Mouse (Mus musculus): Measurements from ENCODE around the gene 1600014C23Rik.

Gene 1600014C23Rik

DNA sequence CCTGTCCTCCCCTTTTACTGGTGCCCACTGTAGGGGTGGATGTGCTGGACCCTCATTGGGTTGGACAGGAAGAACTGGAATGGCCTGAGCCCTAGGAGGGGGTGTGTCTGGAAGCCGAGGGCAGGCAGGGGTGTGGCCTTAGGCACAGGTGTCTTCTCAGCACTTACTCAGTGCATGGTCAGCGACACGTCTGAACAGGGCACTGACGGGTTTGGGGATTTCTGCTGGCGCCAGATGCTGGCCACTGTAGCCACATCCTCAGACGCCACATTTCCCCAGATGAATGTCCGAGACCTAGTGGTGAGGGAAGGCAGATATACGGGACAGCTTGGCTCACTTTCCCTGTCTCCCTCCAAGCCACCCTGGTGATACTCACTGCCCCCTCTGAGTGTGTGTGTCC, 18.4 kb upstream of the 1600014C23Rik start:
- DNase-seq (ENCODE audit: low spot score), result no peak

DNA sequence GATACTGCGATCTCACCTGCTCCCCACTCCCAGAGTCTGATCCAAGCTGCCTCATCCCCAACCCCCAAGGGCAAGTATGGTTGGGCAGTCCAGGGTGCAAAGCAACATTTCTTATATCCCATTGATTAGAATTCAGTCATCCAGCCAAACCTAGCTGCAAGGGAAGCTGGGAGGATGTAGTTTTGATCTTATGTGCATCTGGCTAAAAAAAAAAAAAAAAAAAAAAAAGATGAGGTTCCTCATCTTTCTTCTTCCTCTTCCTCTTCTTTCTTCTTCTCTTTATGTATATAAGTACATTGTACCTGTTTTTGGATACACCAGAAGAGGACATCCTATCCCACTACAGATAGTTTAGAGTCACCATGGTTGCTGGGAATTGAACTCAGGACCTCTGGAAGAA, 17.7 kb upstream of the 1600014C23Rik start:
- DNase-seq (ENCODE audit: low spot score), result no peak

DNA sequence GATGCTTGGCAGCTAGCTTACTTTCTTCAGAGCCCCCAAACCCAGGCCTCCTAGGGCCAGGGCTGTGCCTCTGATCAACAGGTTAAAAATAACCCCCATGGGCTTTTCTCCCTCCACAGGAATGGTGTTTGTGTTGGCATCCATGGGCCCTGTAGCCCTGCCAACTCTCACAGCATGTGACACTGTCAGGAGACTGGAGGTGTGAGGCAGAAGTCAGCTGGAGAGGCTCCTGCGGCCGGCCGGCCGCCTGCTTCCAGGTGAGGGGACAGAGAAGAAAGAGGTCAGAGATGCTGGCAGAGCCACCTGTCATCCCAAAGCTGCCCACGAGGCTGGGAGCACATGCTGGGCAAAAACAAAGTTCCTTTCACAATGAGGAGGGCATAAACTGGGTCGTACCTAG, 15.5 kb upstream of the 1600014C23Rik start:
- no peak for DNase-seq (ENCODE audit: low spot score)

GRCm38 (mm10) chr17:45747858-45748785, 14.5 kb upstream of the 1600014C23Rik start:
- DNase-seq (ENCODE audit: low spot score), result no peak

- DNase-seq (ENCODE audit: low spot score), result no peak
These were observed 13.6 kb upstream of the 1600014C23Rik start for GRCm38 (mm10) chr17:45747293-45747692.

GRCm38 (mm10) chr17:45746755-45747154, 13.1 kb upstream of the 1600014C23Rik start:
- no peak for DNase-seq (ENCODE audit: low spot score)

DNA sequence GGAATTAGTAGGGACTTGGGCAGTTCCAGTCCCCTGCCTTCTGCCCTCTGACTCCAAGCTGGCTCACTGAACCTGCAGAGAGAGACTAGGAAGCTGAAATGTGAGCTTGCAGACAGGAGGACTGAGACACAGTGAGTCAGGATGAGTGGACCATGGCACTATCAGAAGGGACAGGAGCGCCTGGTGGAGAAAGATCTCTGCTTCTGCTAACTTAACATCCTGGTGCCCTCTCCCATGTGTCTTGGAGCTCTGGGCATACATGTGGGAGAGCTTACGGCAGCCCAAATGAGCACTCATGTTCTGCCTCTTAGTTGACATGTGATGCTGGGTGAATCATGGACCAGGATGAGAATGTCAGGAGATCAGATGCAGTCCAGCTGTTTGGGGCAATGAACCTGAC, 12.0 kb upstream of the 1600014C23Rik start:
- no peak for DNase-seq (ENCODE audit: low spot score)

DNA sequence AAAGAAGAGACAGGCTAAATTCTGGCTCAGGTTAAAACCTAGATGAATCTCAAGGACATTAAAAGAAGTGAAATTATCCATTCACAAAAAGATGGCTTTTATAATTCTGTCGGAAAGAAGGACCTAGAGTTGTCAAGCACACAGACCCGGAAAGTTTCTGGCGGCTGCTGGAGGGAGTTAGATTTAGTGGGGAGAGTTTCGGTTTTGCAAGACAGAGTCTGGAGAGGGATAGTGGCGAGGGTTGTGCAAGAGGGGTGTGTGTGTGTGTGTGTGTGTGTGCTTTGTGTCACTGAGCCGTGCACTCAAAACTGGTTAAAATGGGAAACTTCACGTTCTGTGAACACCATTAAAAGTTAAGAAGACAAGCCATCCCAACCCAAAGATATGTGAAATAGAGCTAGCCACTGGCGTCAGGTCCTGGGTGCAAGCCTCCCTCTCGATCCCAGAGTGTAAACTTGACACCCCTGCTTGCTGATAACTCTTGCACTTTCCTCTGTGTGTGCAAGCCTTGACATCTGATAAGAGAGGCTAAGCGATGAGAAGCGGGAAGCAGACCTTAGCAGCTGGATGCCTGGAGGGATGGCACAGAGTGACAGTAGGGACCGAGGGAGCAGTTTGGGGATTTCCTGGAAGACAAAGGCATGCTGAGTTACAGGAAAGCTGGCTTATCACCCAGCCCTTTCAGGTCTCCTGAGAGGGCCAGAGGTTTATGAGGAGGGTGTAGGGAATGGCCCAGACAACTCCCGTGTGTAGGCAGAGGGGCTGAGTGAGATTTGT, 8.9 kb upstream of the 1600014C23Rik start:
- peak; percentile 66 for DNase-seq (ENCODE audit: low spot score)

GRCm38 (mm10) chr17:45737078-45737601, 3.5 kb upstream of the 1600014C23Rik start:
- no peak for DNase-seq (ENCODE audit: low spot score)

GRCm38 (mm10) chr17:45736311-45737077, 2.9 kb upstream of the 1600014C23Rik start:
- DNase-seq (ENCODE audit: low spot score), result peak; percentile 76

GRCm38 (mm10) chr17:45735382-45736310, 2.0 kb upstream of the 1600014C23Rik start:
- DNase-seq (ENCODE audit: low spot score), result peak; percentile 82

- no peak for DNase-seq (ENCODE audit: low spot score)
These were observed 1.2 kb upstream of the 1600014C23Rik start for GRCm38 (mm10) chr17:45734881-45735280.

DNA sequence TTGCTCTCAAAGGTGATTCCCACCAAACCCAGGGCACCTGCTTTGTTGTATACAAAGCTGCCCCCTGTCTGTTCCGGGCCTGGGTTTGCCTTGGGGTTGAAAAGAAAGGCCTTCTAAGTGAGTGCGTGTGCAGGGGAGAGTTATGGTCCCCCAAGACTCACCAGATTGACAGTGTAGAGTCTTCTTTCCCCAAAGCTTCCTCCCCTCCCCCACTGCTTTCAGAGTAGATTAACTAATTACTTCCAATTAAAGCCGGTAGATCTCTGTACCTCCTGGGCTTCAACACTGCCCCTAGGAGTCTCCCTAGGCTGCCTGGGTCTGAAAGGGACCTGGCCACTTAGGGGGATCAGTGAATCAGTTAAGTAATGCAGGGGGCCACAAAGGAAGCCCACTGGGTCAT, 689 bp upstream of the 1600014C23Rik start:
- no peak for DNase-seq (ENCODE audit: low spot score)

- DNase-seq (ENCODE audit: low spot score), result no peak
These were observed 458 bp downstream of the 1600014C23Rik start for GRCm38 (mm10) chr17:45733038-45733734.

DNA sequence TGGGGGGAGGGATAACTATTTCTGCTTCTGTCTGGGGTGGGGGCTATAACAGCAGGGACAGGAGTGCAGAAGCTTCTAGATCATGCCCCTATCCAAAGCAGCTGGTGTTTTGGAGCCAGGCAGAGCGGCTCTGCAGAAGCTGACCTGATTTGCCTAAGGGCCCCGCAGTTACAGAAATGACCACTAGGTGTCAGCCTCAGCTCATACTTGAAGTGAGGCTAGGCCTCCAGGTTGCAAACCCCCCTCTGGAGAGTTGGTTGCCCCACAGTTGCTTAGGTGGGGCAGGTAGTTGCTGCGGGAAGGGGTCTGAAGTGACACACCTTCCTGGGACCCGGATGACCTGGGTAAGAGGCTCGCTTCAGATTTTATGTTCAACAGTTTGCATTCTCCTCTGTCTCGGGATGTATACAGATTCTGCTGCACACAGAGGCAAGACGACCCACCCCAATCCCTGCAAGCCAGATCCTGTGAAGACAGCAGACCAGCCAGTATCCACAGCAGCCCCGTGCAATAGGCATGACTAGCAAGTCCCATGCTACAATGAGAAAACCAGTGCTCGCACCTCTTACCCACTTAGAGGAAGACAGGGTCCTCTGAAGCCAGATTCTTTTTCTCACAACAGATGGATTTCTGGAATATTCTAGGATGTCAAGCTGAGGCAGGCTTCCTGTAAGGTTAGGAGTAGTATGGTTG, 2.3 kb downstream of the 1600014C23Rik start:
- peak; percentile 76 for DNase-seq (ENCODE audit: low spot score)

DNA sequence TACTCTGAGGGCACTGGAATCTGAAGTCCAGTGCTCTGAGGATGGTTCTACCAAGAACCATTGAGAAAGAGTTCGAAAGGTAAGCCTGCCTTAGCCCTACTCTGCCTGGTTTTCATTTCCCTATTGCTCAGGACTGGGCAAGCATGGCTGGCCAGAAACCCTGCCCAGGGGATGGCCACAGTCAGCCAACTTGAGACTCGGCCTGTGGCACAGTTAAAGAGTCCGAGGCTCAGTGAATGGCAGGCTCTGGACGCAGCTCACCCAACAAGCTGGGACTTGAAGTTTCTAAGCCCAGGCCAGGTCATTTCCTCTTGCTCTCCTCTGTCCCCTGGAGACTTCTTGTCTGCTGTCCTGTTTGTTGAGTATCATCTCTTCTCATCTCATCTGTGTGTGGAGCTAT, 2.9 kb downstream of the 1600014C23Rik start:
- no peak for DNase-seq (ENCODE audit: low spot score)

GRCm38 (mm10) chr17:45729387-45729786, 4.3 kb downstream of the 1600014C23Rik start:
- no peak for DNase-seq (ENCODE audit: low spot score)

DNA sequence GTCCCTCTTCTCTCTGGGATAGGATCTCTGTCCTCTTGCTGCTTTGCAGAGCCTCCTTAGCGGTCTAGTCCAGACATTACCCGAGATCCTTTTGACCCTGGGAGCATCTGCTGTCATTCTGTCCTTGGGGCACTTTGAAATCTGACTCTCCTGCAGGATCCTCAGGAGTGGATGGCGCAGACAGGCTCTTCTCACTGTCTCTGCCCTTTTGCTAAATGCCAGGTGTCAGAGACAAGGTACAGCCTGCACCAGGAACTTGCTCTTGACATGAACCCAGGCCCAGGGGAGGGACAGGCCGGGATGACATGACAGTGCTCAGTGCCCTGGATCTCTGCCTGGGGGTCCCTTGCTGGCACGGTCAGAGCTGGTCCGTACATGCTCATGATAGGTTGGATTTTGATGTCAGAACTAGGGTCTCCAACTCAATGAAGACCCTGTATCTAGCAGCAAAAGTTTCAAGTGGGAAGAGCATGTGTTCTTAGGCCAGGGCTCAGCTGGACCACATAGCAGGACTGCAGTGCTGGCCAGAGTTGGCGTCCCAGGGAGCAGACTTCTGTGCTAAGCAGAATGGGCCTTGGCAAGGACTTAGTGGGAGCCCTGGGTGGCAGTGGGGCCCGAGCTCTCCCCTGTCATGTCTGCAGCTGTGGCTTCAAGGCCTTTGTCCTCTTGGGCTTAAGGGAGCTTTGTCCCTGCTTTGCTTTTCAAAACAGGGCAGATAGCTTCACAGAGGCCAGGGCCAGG, 5.5 kb downstream of the 1600014C23Rik start:
- no peak for DNase-seq (ENCODE audit: low spot score)

GRCm38 (mm10) chr17:45727481-45727880, 6.2 kb downstream of the 1600014C23Rik start:
- DNase-seq (ENCODE audit: low spot score), result no peak

Measured in c-Kit-positive CD71-positive TER-119-positive erythroid progenitor cells, embryonic 14.5 days (primary cell).